Mouse (Mus musculus): ENCODE results near the gene Ttn. TPM values are rescaled to one million over a fixed set of nuclear protein-coding genes. Genes with fewer than 3 reads are reported as not detected.

Gene Ttn
- polyA plus RNA-seq, 1 experiment from 2014 or later = under 0.01 TPM

GRCm38 (mm10) chr2:76671641-76672040 lies 310.7 kb downstream of the Ttn start:
- ATAC-seq (no peak), DNase-seq (ENCODE audit: low read depth, low spot score) (no peak)
- ChIA-PET CTCF (interaction anchor here (1.2 kb wide), 2 partner anchors 16 to 305 kb away, joined by 3 to 4 read pairs; no protein-coding TSS in a partner anchor), POLR2A (no interaction called here)
- H3K27me3 ChIP-seq = no peaks in the 10 kb centered on the region
- in situ Hi-C loops (cut with MboI; ENCODE audit: low pct_unique_long_range_greater_than_20kb) = no loop called here
- no peak for TF ChIP-seq CTCF (IDR thresholded peaks at IDR 0.05)

DNA sequence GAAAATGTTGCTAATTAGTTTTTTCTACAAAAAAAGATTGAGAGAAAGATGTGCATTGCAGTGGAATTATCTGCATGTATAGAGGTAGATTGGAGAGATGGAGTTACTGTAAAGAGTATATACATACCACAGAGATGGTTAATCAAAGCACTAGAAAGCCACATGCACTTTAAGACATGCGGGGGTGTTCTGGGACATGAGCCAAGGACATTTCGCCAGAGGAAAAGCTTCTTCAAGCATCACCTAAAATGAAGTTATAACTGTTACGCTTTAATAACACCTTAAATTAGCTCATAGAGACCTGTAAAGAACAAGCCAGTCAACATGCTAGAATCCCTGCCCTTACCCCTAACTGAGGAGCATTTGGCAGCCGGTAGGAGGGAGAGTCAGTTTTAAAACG lies 315.1 kb downstream of the Ttn start:
- H3K27me3 ChIP-seq = no peaks in the 10 kb centered on the region
- in situ Hi-C loops (cut with MboI; ENCODE audit: low pct_unique_long_range_greater_than_20kb) = no loop called here
- ChIA-PET POLR2A (no interaction called here), CTCF (interaction anchor here (1.9 kb wide), 1 partner anchor 11 kb away, joined by 8 read pairs; no protein-coding TSS in a partner anchor)
- TF ChIP-seq CTCF (IDR thresholded peaks at IDR 0.05) = no peak
- DNase-seq (ENCODE audit: low read depth, low spot score) (no peak), ATAC-seq (no peak)

DNA sequence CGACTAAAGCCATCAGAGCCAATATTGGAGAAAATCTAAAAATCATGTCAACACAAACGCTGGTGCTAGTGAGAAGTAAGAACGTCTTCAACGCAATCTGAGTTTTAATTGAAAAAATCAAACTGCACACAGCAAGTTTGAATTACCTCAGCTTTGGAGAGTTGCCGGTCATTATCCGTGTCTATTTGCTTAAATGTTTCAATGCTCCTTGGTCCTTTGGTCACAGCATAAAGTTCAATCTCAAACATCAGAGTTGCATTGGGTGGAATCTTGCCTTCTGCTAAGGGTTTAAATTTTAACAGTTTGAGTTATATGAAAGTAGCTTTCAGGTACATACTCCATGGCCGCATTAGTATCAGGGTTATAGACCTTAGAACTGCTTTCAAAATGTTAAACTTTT lies 316.8 kb downstream of the Ttn start:
- in situ Hi-C loops (cut with MboI; ENCODE audit: low pct_unique_long_range_greater_than_20kb) = no loop called here
- no peak for DNase-seq (ENCODE audit: low read depth, low spot score)
- TF ChIP-seq CTCF (IDR thresholded peaks at IDR 0.05) = no peak
- no peak for ATAC-seq
- H3K27me3 ChIP-seq = no peaks in the 10 kb centered on the region
- ChIA-PET CTCF (no interaction called here), POLR2A (no interaction called here)

- CTCF ChIA-PET = no interaction called here
- in situ Hi-C loops (cut with MboI; ENCODE audit: low pct_unique_long_range_greater_than_20kb) = no loop called here
- H3K27me3 ChIP-seq = no peaks in the 10 kb centered on the region
- POLR2A ChIA-PET = no interaction called here
- ATAC-seq (no peak), DNase-seq (ENCODE audit: low read depth, low spot score) (no peak)
- no peak for TF ChIP-seq CTCF (IDR thresholded peaks at IDR 0.05)
Measured at GRCm38 (mm10) chr2:76659419-76659818, 322.9 kb downstream of the Ttn start.

DNA sequence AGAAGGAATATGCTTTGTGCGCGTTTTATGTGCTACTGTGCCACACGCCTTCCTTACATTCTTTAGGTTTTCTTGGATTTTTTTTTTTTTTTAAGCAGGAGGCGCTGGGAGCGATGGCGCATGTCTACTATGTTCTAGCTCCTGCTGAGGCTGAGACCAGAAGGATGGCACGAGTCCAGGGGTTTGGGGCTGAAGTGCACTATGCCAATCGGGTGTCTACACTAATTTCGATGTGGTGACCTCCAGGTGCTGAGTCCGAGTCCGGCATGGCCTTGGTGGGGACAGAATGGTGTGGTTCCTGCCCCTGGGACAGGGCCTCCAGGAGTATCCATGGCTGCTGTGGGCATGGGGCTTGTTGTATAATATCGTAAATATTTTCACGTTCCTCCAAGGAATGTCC lies 323.8 kb downstream of the Ttn start:
- no peak for ATAC-seq
- DNase-seq (ENCODE audit: low read depth, low spot score) = no peak
- in situ Hi-C loops (cut with MboI; ENCODE audit: low pct_unique_long_range_greater_than_20kb) = no loop called here
- no peaks in the 10 kb centered on the region for H3K27me3 ChIP-seq
- POLR2A ChIA-PET = no interaction called here
- no peak for TF ChIP-seq CTCF (IDR thresholded peaks at IDR 0.05)
- CTCF ChIA-PET = no interaction called here

- POLR2A ChIA-PET = interaction anchor here (0.7 kb wide), 1 partner anchor 1527 kb away, joined by 4 read pairs; no protein-coding TSS in a partner anchor
- no peak for DNase-seq (ENCODE audit: low read depth, low spot score)
- in situ Hi-C loops (cut with MboI; ENCODE audit: low pct_unique_long_range_greater_than_20kb) = no loop called here
- CTCF ChIA-PET = interaction anchor here (1.1 to 1.8 kb wide), 8 partner anchors 8 to 288 kb away, joined by 3 to 10 read pairs (median 4); partner anchors contain the start of gene Rbm45
- TF ChIP-seq CTCF (IDR thresholded peaks at IDR 0.05) = peak; percentile 67
- ATAC-seq = no peak
- no peaks in the 10 kb centered on the region for H3K27me3 ChIP-seq
Measured at GRCm38 (mm10) chr2:76655982-76656381, 326.4 kb downstream of the Ttn start.

- H3K27me3 ChIP-seq = no peaks in the 10 kb centered on the region
- TF ChIP-seq CTCF (IDR thresholded peaks at IDR 0.05) = no peak
- CTCF ChIA-PET = interaction anchor here (1.1 to 1.8 kb wide), 8 partner anchors 9 to 288 kb away, joined by 3 to 10 read pairs (median 4); partner anchors contain the start of gene Rbm45
- in situ Hi-C loops (cut with MboI; ENCODE audit: low pct_unique_long_range_greater_than_20kb) = no loop called here
- POLR2A ChIA-PET = interaction anchor here (0.7 kb wide), 1 partner anchor 1526 kb away, joined by 4 read pairs; no protein-coding TSS in a partner anchor
- ATAC-seq (no peak), DNase-seq (ENCODE audit: low read depth, low spot score) (no peak)
Measured at GRCm38 (mm10) chr2:76655444-76655843, 326.9 kb downstream of the Ttn start.

DNA sequence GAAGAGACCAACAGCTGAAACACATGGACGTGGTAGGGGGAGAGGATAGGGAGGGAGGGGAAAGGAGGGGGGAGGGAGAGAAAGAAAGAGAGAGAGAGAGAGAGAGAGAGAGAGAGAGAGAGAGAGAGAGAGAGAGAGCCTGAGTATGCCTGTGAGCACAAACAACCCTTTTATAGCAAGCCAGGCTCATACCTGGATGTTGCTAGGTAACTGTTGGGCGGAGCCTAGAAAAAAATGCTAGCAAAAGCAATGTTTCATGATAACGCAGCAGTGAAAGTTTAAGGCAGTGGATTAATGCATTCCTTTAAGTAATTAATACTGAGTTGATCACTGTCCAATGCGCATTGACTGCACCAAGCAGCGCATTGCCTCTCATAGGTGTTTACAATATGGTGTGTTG lies 327.7 kb downstream of the Ttn start:
- DNase-seq (ENCODE audit: low read depth, low spot score) = no peak
- in situ Hi-C loops (cut with MboI; ENCODE audit: low pct_unique_long_range_greater_than_20kb) = no loop called here
- CTCF ChIA-PET = no interaction called here
- ATAC-seq = no peak
- POLR2A ChIA-PET = no interaction called here
- H3K27me3 ChIP-seq = no peaks in the 10 kb centered on the region
- TF ChIP-seq CTCF (IDR thresholded peaks at IDR 0.05) = no peak

Other genes starting within 250 kb of the Ttn start
- 0.56 TPM for gene Ccdc141, start 188.1 kb upstream of the Ttn start, polyA plus RNA-seq (2021)

All from Patski (cell line).